Mouse (Mus musculus) liver, embryonic 14.5 days (tissue): ENCODE data around the gene Erh.

Source experiments
- CTCF ChIP-seq: IDR thresholded peaks from 2 replicates; pipeline ENCODE4 v1.5.1; 2016; ENCODE audit warnings: antibody characterized with exemption, low read depth, control low read depth
- EP300 ChIP-seq: IDR thresholded peaks from 2 replicates; pipeline ENCODE4 v1.6.1; 2016; ENCODE audit warnings: antibody characterized with exemption, low read depth

DNA sequence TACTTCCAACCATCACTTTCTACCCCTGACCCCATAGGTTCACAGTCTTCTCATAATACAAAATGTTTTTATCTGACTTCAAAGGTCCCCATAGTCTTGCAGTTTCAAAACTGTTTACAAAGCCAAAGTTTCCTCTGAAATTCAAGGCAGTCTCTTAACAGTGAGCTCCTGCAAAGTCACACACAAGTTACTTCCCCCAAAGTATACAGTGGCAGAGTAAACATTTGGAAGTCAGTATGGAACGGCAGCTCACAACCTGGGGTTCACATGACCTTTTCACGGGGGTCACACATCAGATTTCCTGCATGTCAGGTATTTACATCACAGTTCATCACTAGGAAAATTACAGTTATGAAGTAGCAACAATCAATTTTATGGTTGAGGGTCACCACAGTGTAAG, 19.8 kb upstream of the Erh start:
- TF ChIP-seq CTCF, result no peak
- no peak for TF ChIP-seq EP300
